Mouse (Mus musculus): ENCODE measurements around the gene Jchain.

- TF ChIP-seq CTCF (IDR thresholded peaks at IDR 0.05; ENCODE audit: low read depth) (no peak), EP300 (IDR thresholded peaks at IDR 0.05; ENCODE audit: low read depth) (no peak)
Measured at GRCm38 (mm10) chr5:88562863-88563780, 35.4 kb upstream of the Jchain start.
